Comparison of ENCODE assay signal across 10 mouse cellular contexts in the genomic region with DNA sequence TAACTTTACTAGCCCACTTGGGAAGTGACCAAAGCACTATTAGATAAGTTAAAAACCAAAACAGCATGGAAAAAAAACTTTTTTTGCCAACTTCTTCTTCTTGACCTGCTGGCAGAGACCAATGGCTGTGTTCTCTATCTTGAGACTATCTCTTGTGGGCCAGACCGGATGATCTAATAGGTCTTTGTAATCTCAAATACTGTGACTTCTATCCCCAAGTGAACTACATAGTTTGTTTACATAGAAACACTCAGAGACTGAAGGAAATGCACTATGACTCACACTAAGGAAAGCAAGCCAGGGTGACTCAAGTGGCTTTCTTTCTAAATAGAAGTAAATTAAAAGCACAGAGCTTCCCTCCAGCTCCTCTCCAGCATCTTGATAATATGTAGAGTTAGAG.
A peak's percentile ranks its signal among the peaks of the same experiment; 100 is the strongest.
DNase-seq lines count a peak whose midpoint lies in the region; TF ChIP-seq lines count a peak whose summit lies in the region.
"Had no signal": no experiment of that assay in that cellular context is flagged by ENCODE, and none has a peak within 500 bp of the region (broad histone marks: within the 10 kb centered on the region; RNA-seq: fewer than 3 reads in every experiment).

No protein-coding gene starts in this region.

- peaks cover 3% of the 10 kb centered on the region for H3K36me3 ChIP-seq in C2C12 (ENCODE audit: control insufficient read depth, insufficient read depth)
- H3K36me3 ChIP-seq: liver, embryonic 15.5 days had no signal

- H3ac ChIP-seq in C2C12 (ENCODE audit: control insufficient read depth, insufficient read length, low read depth) = no peak overlapping the region

- no peak overlapping the region for H3K4me3 ChIP-seq in C2C12 (ENCODE audit: insufficient read depth, poor library complexity, severe bottlenecking)
- H3K4me3 ChIP-seq: liver, embryonic 15.5 days had no signal

- H3K27me3 ChIP-seq in C2C12 (ENCODE audit: control insufficient read depth, insufficient read depth, insufficient read length) = no peaks in the 10 kb centered on the region
- H3K27me3 ChIP-seq: liver, embryonic 15.5 days had no signal

- H3K79me3 ChIP-seq in C2C12 (ENCODE audit: low read depth) = peaks cover 11% of the 10 kb centered on the region

- no peak for TF ChIP-seq CTCF in C2C12 (IDR thresholded peaks at IDR 0.05; ENCODE audit: control insufficient read depth, insufficient read depth, insufficient read length)

- H3K79me2 ChIP-seq in C2C12 (ENCODE audit: control insufficient read depth, insufficient read depth) = peaks cover 55% of the 10 kb centered on the region

- peak; percentile 23 for DNase-seq in kidney, adult 9 months
- no peak for DNase-seq in kidney, adult 11 months
- DNase-seq in 3T3-L1 (ENCODE audit: low read depth, low spot score) = peak; percentile 91
- DNase-seq in heart, postnatal 25 days (ENCODE audit: low spot score) = peak; percentile 19
- no peak for DNase-seq in ovary, postnatal 10 days (ENCODE audit: low spot score)
- DNase-seq in thymus, postnatal 36 days = no peak
- DNase-seq: cerebellum, adult 8-10 months; embryo, embryonic 11 days had no signal

- intact Hi-C loops in heart, postnatal 25 days (cut with DNase I) = no loop called here

TF ChIP-seq in C2C12, 6 proteins besides CTCF, POLR2A, EP300 and RAD21:
- TF ChIP-seq FOSL1 (IDR thresholded peaks at IDR 0.05; ENCODE audit: insufficient read depth, low read length, poor library complexity, severe bottlenecking) = peak; percentile 60
- TF ChIP-seq CEBPB (IDR thresholded peaks at IDR 0.05; ENCODE audit: low read depth) = no peak

Comparison
In these comparisons a context has a peak if more than half of its experiments do, and no peak if none do; other contexts are left out.
1. DNase-seq: peak in kidney, adult 9 months (single experiment), 3T3-L1 (single experiment) and heart, postnatal 25 days (single experiment); none in kidney, adult 11 months (single experiment), ovary, postnatal 10 days (single experiment) and thymus, postnatal 36 days (0 of 2).